Mouse (Mus musculus) lung, adult 18-20 months (tissue): Measurements from ENCODE around the gene Adora1.
A peak's percentile ranks its signal among the peaks of the same experiment; 100 is the strongest.

Source experiments
- DNase-seq, 2 experiments: peaks; one replicate each; pipeline ENCODE4 v3.0.0; 2022; ENCODE audit warnings: mixed read lengths in 2 of 2

Adora1 gene

GRCm38 (mm10) chr1:134237438-134237837 is 2.2 kb upstream of the Adora1 start:
- DNase-seq, result no peak

- no peak for DNase-seq
Measured at GRCm38 (mm10) chr1:134236142-134236541, 911 bp upstream of the Adora1 start.

- peak in 1 of 2 experiments; percentile 35 for DNase-seq
Measured at GRCm38 (mm10) chr1:134234455-134235390, 508 bp downstream of the Adora1 start.

GRCm38 (mm10) chr1:134233681-134234454 is 1.4 kb downstream of the Adora1 start:
- DNase-seq, result no peak

- peak; percentile 58 to 67 for DNase-seq
Measured at GRCm38 (mm10) chr1:134232778-134233531, 2.3 kb downstream of the Adora1 start.

- no peak for DNase-seq
Measured at GRCm38 (mm10) chr1:134232326-134232725, 2.9 kb downstream of the Adora1 start.

- DNase-seq, result no peak
Measured at GRCm38 (mm10) chr1:134231681-134232080, 3.5 kb downstream of the Adora1 start.

- no peak for DNase-seq
Measured at GRCm38 (mm10) chr1:134231270-134231669, 4.0 kb downstream of the Adora1 start.

GRCm38 (mm10) chr1:134230638-134231228 is 4.5 kb downstream of the Adora1 start:
- no peak for DNase-seq

GRCm38 (mm10) chr1:134229806-134230575 is 5.2 kb downstream of the Adora1 start:
- DNase-seq, result no peak

GRCm38 (mm10) chr1:134226739-134227138 is 8.5 kb downstream of the Adora1 start:
- no peak for DNase-seq

- no peak for DNase-seq
Measured at GRCm38 (mm10) chr1:134225375-134225774, 9.9 kb downstream of the Adora1 start.

- DNase-seq, result no peak
Measured at GRCm38 (mm10) chr1:134224649-134225227, 10.5 kb downstream of the Adora1 start.

- peak; percentile 67 to 80 for DNase-seq
Measured at GRCm38 (mm10) chr1:134222122-134223055, 12.8 kb downstream of the Adora1 start.

GRCm38 (mm10) chr1:134221172-134221571 is 14.1 kb downstream of the Adora1 start:
- DNase-seq, result no peak

- DNase-seq, result no peak
Measured at GRCm38 (mm10) chr1:134219608-134220007, 15.6 kb downstream of the Adora1 start.

GRCm38 (mm10) chr1:134217942-134218341 is 17.3 kb downstream of the Adora1 start:
- DNase-seq, result no peak

- peak; percentile 40 to 63 for DNase-seq
Measured at GRCm38 (mm10) chr1:134217028-134217481, 18.2 kb downstream of the Adora1 start.

GRCm38 (mm10) chr1:134216629-134216971 is 18.6 kb downstream of the Adora1 start:
- DNase-seq, result no peak
